Mouse (Mus musculus) adrenal gland, postnatal 36 days (tissue): ENCODE measurements at regions not wholly inside any gene's neighbourhood (a gene's known extent, or its start where the extent isn't known, plus 50 kb on each side); places are given as distances from the start of the nearest gene placed in this dataset.
A peak's percentile ranks its signal among the peaks of the same experiment; 100 is the strongest.

Experiments used
- DNase-seq, 2 experiments: peaks; one replicate each; pipeline ENCODE4 v3.0.0; 2021; ENCODE audit warnings: mixed read lengths in 1 of 2

DNA sequence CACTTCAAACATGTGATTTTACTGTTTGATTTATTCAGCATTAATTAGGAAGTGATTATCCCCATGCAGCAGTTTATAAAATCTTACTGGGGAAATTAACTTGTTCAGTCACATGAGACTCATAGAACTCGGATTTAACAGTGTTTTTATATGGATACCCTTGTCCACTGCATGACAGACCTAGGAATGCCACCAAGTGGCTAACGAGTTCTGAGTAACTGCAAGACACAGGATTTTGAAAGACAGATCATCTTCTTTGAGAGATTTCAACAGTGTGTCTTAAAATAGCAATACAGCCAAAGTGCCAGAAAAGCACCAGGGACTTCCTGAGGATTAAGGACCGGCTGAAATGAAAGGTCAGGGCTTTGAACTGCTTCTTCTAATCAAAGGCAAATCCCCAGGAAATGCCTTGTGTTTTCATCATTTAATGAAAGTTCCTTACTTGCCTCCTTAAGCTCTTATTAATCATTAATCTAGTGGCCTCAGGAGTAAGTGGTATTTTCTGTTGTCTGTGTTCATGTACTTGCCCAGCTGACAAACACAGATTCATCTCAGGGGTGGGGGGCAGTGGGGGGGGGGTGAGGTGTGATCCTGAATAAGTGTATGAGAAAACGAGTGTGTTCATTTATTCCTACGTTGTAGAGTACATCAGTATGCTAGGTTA lies 193.4 kb downstream of the Gm13691 start:
- peak in 1 of 2 experiments; percentile 4 for DNase-seq

GRCm38 (mm10) chr2:84184288-84185015 lies 194.1 kb downstream of the Gm13691 start:
- DNase-seq = peak; percentile 30 to 37

- DNase-seq = peak in 1 of 2 experiments; percentile 15
Measured at GRCm38 (mm10) chr2:84185016-84185330, 194.6 kb downstream of the Gm13691 start.

- DNase-seq = peak; percentile 30 to 46
Measured at GRCm38 (mm10) chr2:84186126-84186701, 195.9 kb downstream of the Gm13691 start.

DNA sequence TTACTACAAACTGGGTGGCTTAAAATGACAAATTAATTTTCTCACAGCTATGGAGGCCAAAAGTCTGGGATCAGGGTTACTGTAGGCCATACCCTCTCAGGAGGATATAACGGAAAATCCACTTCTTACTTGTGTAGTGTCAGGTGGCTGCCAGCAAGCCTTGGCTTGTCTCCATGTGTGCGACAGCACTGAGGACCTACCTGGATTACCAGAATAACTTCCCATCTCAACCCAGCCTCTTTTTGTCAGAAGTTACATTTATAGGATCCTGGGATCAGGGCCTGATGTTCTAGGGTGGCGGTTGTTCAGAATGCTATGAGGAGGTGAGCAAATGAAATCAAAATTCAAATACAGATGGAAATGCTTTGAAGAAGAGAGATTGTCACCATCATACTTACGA lies 197.1 kb downstream of the Gm13691 start:
- no peak for DNase-seq

DNA sequence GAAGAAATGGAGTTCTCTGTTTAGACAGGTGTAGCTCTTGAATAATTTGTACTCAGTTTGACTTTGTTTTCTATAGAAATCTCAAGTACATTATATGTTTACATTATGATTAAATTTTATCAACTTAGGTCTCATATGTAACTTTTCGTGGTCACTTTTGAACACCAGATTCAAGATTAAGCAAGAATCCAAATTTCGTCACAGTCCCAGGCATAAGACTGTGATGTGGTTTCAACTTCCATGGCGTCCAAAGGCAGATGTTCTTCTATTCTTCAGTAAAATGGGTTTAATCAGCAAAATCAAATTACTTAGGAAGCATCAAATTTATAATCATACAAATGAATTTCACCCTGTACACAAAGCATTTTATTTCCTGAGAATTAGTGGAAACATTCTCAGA lies 198.9 kb downstream of the Gm13691 start:
- DNase-seq = no peak

DNA sequence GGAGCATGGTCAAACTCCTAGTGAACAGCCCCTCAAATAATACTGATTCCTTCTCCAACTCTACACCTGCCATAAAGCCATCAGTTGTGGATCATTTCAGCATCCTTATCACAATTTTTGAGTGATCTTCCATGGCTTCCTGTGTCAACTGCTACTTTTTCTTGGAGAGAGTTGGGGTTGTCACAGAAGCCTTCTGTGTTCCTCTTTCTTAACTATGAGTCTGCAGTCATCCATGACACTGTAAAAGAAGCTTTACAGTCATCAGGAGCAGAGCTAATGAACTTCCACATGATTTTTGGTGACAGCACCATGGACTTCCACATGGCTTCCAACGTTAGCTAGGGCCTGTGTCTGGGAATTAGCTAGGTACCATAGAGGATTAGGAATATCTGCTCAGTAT lies 208.1 kb downstream of the Calcrl start:
- DNase-seq = no peak

- no peak for DNase-seq
Measured at GRCm38 (mm10) chr2:84222049-84222448, 203.2 kb downstream of the Calcrl start.

GRCm38 (mm10) chr2:84229777-84230176 lies 195.4 kb downstream of the Calcrl start:
- DNase-seq = peak in 1 of 2 experiments; percentile 1

DNA sequence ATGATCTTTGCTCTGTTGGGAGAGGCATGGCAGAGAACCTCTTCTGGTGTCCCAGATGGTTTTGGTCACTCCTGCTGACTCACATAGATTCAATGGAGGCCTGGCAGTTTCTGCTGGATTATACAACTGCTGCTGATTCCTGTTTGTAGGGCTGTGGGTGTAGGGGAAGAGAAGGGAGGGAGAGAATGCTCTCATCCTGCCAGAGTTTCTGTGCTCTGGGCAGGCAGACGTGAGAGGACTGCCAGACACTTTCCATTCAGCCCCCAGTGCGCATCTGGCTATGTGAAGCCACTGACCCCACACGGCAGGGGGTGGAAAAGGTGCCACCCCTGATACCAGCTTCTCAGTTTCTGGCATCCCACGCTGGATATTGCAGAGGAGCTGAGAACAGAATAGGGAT lies 189.6 kb downstream of the Calcrl start:
- no peak for DNase-seq

DNA sequence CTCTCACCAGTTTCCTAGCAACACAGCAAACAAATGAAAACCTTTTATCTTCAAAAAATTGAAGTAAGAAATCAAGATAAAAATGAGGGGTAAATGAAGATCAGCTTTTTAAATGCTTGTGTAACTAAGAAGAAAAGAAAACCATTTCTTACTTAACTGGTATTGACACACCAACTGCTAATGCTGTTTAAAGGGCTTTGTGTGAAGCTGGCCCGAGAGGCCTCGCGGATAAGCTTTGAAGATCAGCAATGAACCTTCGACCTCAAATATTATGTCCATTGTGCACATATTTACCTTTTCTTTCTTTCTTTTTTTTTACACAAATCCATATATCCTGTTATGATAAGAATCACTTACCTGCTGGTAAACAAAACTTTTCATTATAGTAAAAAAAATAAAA lies 184.0 kb downstream of the Calcrl start:
- no peak for DNase-seq

- no peak for DNase-seq
Measured at GRCm38 (mm10) chr2:84241986-84242385, 183.2 kb downstream of the Calcrl start.

GRCm38 (mm10) chr2:84245900-84246299 lies 179.3 kb downstream of the Calcrl start:
- DNase-seq = no peak

- no peak for DNase-seq
Measured at GRCm38 (mm10) chr2:84246562-84246961, 178.6 kb downstream of the Calcrl start.

GRCm38 (mm10) chr2:84248169-84248568 lies 177.0 kb downstream of the Calcrl start:
- DNase-seq = no peak

DNA sequence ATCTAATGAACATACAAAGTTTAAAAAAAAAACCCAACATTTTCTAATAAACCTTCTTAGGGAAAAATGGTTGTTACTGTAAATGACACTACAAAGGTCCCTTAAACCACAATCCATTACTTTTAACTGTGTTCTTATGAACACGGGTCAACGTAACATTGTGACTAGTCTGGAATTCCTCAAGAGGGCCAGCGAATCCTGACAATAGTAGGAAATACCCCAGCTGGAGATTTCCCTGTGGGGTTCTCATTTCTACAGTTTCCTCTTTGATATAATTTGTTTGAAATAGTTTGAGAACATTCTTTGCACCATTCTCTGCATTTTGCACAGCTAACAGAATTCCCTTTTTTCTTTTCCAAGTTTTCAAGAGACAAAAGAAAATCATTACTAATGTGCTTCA lies 175.3 kb downstream of the Calcrl start:
- no peak for DNase-seq

DNA sequence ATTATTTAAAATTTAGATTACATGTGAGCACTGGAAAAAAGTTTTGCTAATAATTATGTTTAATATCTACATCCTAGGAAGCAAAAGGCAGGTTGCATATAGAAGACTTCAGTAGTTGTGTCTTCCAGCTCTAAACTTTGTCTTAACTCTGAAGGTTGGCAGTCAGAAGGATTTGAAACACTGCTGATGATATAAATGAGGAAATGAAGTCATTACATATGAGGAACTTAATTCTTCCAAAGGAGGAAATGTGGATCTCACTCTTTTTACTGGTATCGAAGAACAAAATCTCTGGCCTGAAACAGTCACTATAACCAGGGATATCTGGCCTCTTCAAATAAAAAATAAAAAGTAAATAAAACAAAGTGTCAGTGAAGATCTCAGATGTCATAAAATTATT lies 173.1 kb downstream of the Calcrl start:
- no peak for DNase-seq

GRCm38 (mm10) chr2:84258339-84259006 lies 166.7 kb downstream of the Calcrl start:
- no peak for DNase-seq

DNA sequence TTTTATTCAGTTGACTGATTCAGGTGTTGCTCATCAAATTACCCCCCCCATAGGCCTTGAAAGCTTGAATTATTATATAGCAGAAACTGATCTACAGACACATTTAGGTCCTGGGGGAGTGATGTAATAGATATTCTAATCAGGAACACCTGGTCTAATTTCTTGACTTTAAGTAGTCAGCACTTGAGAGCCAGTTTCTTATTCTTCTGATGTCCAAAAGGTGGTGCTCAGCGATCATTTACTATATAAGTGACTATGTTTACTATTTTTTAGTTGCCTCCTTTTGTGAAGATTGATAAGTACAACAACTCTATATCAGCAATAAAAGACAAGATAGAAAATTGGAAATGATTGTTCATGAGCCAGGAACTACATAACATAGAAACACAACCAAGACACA lies 166.0 kb downstream of the Calcrl start:
- no peak for DNase-seq

DNA sequence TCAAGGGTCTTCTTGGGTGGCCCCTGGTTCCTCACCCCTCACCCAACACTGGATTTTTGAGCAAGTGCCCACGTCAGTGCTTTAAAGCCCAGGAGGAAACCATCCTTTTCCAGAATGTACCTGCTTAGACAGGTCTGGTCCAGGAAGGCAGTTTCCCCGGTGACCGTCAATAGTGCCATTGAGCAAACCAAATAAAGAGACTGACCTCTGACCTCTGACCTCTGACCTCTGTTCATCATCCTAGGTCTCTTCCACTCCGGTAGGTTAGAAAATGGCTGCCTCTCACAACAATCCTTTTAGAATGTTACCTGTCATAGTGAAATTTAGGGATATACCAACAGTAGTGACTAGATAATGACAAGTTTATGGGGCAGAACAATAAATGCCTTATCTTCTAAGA lies 164.5 kb downstream of the Calcrl start:
- DNase-seq = no peak

DNA sequence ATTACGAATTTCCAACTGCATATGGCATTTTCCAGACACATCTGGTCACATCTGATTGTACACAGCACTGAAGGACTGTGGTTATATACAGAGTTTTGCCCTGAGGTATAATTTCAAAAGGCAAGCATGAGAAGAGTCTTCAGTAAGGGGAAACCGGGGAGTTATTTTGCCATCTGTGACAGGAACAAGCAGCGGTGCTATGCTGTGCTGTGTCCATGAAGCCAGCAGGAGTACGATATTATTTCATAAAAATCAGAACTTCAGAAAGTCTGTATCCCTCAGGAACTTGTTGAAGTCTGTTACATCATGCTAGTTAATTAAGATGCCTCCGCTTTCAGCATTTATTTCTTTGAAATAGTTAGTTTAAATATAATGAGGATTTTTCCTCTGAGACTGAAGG lies 163.7 kb downstream of the Calcrl start:
- no peak for DNase-seq

- DNase-seq = no peak
Measured at GRCm38 (mm10) chr2:84264485-84264884, 160.7 kb downstream of the Calcrl start.

DNA sequence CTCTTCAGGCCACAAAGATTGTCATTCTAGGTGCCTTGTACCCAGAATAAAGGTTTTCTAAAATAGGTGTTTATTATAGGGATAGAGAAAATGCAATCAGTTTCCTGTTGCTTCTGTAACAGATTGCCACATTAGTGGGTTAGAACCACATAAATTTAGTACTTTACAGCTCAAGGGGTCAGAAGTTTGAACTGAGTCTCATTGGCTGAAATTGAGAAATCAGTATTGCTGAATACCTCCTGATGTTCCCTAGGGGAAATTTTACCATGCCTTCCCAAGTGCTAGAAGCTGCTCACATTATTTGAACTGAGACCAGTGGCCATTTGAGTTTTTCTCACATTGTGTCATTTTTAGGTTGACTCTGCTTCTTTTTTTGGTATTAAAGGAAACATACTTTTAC lies 160.2 kb downstream of the Calcrl start:
- DNase-seq = no peak
